Comparison of ENCODE assay signal across 8 mouse cellular contexts in genomic region chr6:49213581-49214085, GRCm38 (mm10). TPM values are rescaled to one million over a fixed set of nuclear protein-coding genes. Genes with fewer than 3 reads are reported as not detected.
DNase-seq lines count a peak whose midpoint lies in the region; ATAC-seq lines count a peak whose summit lies in the region.

No protein-coding gene starts in this region.

- intact Hi-C loops in left cerebral cortex, postnatal 4 days (cut with DNase I), result loop anchor here (5.0 kb wide), 1 partner anchor 156 kb away; no protein-coding TSS in a partner anchor

- peak overlapping the region; percentile 90 for H3K4me2 ChIP-seq in midbrain, embryonic 15.5 days

- under 1% methylated on average over 46 of the region's 50 CpGs for WGBS in midbrain, embryonic 15.5 days

- peak overlapping the region; percentile 79 for H3K4me3 ChIP-seq in midbrain, embryonic 15.5 days

- H3K27me3 ChIP-seq in midbrain, embryonic 15.5 days (replicated peaks), result no peaks in the 10 kb centered on the region

- no peaks in the 10 kb centered on the region for H3K36me3 ChIP-seq in midbrain, embryonic 15.5 days (replicated peaks)

- no peaks in the 10 kb centered on the region for H3K9me3 ChIP-seq in midbrain, embryonic 15.5 days

- H3K27ac ChIP-seq in midbrain, embryonic 15.5 days, result peak overlapping the region; percentile 93

- peak; percentile 21; the same call in 1 of the 2 replicates for ATAC-seq in midbrain, embryonic 15.5 days (replicated peaks)

- H3K9ac ChIP-seq in midbrain, embryonic 15.5 days, result peak overlapping the region; percentile 80

- DNase-seq in left cerebral cortex, postnatal 4 days, result peak; percentile 41
- DNase-seq in left cerebral cortex, adult 9 months (ENCODE audit: low spot score in 2 of 2), result no peak
- peak; percentile 47 for DNase-seq in adrenal gland, postnatal 10 days
- peak; percentile 35 to 48 for DNase-seq in gastrocnemius, postnatal 4 days (ENCODE audit: low spot score in 2 of 2)
- DNase-seq in kidney, postnatal 14 days, result peak; percentile 33
- peak; percentile 58 for DNase-seq in thymus, postnatal 14 days
- no peak for DNase-seq in c-Kit-positive CD71-positive TER-119-positive erythroid progenitor cells, embryonic 14.5 days (ENCODE audit: low spot score)

- peaks cover 54% of the 10 kb centered on the region for H3K4me1 ChIP-seq in midbrain, embryonic 15.5 days

RNA-seq across cellular contexts. Expression of gene Igf2bp3, which starts 1.1 kb away (rescaled TPM):
- total RNA-seq in left cerebral cortex, postnatal 4 days (2021), result 1 to 10 TPM; 5.0 to 6.5 TPM
- total RNA-seq in adrenal gland, postnatal 10 days (2021), result 1 to 10 TPM; 7.1 to 7.6 TPM
- 10 to 100 TPM; 18.6 to 20.8 TPM for total RNA-seq in gastrocnemius, postnatal 4 days (2021)
- 25.2 and 26.9 TPM in 2 replicates for polyA plus RNA-seq in midbrain, embryonic 15.5 days (2015; fragmentation: Nextera tagmentation; extraction: Ambion mirVana)

RNA-seq across cellular contexts. Expression of gene Tra2a, which starts 50.2 kb away (rescaled TPM):
- 10 to 100 TPM; 91.9 to 94.1 TPM for total RNA-seq in left cerebral cortex, postnatal 4 days (2021)
- total RNA-seq in adrenal gland, postnatal 10 days (2021), result 10 to 100 TPM; 47.8 to 51.1 TPM
- total RNA-seq in gastrocnemius, postnatal 4 days (2021), result 10 to 100 TPM; 36.9 to 42.3 TPM
- 123 and 128 TPM in 2 replicates for polyA plus RNA-seq in midbrain, embryonic 15.5 days (2015; fragmentation: Nextera tagmentation; extraction: Ambion mirVana)

Comparison
In these comparisons a context has a peak if more than half of its experiments do, and no peak if none do; other contexts are left out.
1. DNase-seq: peak in left cerebral cortex, postnatal 4 days (single experiment), adrenal gland, postnatal 10 days (single experiment), gastrocnemius, postnatal 4 days (2 of 2), kidney, postnatal 14 days (single experiment) and thymus, postnatal 14 days (single experiment); none in left cerebral cortex, adult 9 months (0 of 2) and c-Kit-positive CD71-positive TER-119-positive erythroid progenitor cells, embryonic 14.5 days (single experiment).